Mouse (Mus musculus): ENCODE measurements around the gene Phka1.

DNA sequence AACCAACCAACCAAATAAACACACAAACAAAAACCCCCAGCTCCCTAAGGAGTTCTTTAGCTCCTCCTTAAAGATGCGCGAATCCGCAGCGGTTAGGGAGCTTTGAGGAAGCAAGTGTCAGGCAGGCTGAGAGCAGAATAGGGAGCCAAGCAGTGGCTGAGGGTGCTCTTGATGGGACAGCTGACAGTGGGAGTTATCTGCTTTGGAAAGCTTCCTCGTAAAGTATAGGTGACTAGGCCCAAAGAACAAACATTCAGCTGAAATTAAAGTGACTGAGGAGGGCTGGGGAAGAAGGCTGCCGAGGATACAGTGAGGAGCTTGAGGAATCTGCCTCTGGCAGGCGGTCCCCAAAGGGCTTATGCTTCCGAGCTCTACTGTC is 516 bp upstream of the Phka1 start:
- no peak for TF ChIP-seq CTCF (IDR thresholded peaks at IDR 0.05; ENCODE audit: low read depth, low read length)
- TF ChIP-seq POLR2A (IDR thresholded peaks at IDR 0.05; ENCODE audit: extremely low read depth, insufficient read depth, low read length), result no peak
